Mouse (Mus musculus) left cerebral cortex, postnatal 10 days (tissue): ENCODE measurements around the gene Tmem220. TPM values are rescaled to one million over a fixed set of nuclear protein-coding genes. Genes with fewer than 3 reads are reported as not detected.
A peak's percentile ranks its signal among the peaks of the same experiment; 100 is the strongest.
"Not testable (repeated sequence)": the region's sequence is repeated elsewhere in the genome, so short reads cannot be mapped to it uniquely, and the experiment has no call there.

Source experiments
- DNase-seq, 2 experiments: peaks; one replicate each; pipeline ENCODE4 v3.0.0; 2021 to 2022; ENCODE audit warnings: low spot score in 2 of 2, mixed read lengths in 1 of 2; ENCODE audit errors: extremely low spot score in 1 of 2
- intact Hi-C: fragments of 180-260 bp; cut with DNase I; formaldehyde crosslinking; loops from one replicate; pipeline ENCODE4 v1.15.1; 2025
- total RNA-seq, 2 experiments: library from RNA; stranded (reverse); gene quantifications; 2 replicates each; pipeline ENCODE4 v1.2.3; 2021

Gene Tmem220
- total RNA-seq, 2 experiments from 2014 or later, result 0.43 to 0.51 TPM

DNA sequence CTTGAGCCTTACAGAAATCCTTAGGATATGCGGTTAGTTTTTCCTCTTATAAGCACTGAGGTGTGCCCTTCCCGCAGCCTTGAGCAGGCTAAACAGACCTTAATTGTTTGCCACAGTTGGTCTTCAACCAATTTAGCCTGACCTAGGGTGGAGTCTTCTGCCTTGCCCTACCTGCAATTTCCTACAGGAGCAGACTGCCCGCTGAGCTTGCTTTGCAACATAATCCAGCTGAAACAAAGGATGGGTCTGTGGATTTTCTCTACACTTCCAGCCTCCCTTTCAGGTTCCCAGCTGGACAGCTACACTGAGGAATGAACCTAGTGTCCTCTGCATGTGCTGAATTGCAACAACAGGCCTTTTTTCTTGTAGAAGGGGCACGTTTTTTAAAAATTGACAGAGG, 13.3 kb upstream of the Tmem220 start:
- DNase-seq, result no peak
- intact Hi-C loops, result no loop called here

DNA sequence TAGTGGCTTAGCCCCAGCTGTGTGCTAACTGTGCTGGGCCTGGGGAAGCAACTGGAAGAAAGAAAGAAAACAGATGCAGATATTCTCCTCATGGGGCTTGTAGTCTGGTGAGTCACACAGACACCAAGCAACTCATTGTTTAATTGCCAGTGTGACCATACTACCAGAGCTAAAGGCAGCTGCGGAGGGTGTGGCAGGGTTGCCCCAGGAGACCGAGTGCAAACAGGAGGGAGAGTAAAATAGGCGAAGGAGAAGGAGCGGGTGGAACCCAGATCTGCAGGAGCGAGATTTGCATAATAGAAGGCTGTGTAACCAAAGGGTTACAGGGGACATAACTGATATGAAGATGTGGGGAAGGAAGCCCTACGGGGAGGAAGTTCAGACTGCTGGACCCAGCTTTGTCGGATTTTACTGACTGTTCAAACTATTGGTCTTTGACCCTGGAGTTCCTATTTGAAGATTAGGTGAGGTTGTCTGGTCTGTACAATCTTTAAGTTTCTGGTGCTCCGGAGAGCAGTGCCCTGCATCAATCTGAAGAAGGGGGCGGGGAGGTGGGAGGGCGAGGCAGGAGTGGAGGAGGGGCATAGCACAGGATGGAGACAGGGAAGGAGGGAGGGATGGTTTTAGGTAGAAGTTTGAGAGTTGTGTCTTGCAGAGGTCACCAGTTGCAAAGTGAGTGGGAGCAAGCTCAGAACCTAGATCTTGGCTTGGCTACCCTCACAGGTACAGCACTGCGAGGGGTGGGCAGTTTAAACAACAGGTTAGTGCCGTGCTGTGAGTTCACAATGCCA, 7.0 kb upstream of the Tmem220 start:
- no peak for DNase-seq
- intact Hi-C loops, result no loop called here

DNA sequence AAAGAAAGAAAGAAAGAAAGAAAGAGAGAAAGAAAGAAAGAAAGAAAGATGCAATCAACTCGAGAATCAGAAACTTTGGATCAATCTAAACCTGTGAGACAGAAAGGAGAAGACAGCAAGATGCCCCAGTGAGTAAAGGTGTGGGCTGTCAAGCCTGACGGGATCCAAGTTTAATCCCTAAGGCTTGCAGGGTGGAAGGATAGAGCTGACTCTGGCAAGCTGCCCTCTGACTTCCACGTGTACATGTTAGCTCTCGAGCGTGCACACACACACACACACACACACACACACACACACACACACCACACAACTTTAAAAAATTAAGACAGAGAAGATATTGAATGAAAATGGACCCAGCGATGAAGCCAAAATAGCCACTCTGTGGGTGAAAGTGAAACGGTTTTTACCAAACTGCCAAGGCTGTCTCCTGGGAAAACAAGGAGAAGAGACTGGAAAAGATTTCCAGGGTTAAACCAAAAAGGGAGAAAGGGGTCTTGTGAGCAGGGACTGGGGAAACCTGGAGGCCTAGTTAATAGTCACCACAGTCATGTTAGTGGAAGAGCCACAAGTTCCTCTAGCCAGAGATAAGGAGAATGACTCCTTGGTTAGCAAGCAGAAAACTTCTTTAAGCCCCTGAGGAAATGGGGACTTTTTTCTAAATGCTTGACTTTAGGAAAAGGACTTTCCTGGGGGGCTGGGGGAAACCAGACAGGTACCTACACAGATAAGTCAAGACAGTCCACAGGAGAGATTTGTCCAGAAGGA, 5.1 kb upstream of the Tmem220 start:
- intact Hi-C loops, result loop anchor here (2.0 kb wide), 2 partner anchors 35 to 113 kb away; no protein-coding TSS in a partner anchor
- no peak for DNase-seq

DNA sequence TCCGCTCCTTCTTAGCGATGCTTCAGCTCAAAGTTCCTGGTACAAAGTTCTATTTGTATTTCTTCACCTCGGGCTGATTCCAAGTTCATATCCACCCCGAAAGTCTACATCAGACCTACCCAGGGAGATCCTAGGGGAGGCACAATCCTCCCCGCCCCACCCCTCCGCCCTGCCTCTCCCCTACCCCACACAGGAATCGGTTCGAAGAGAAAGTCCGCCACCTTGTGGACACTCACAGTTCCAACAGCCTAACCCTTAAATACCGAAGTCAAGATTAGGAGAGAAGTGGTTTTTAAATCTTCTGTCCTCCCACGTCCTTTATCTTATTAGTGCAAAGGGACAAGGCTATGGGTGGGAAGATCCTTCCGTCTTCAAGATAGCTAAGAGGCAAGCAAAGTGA, 4.0 kb upstream of the Tmem220 start:
- peak; percentile 27 to 74 for DNase-seq
- intact Hi-C loops, result loop anchor here (2.0 kb wide), 2 partner anchors 36 to 114 kb away; no protein-coding TSS in a partner anchor

DNA sequence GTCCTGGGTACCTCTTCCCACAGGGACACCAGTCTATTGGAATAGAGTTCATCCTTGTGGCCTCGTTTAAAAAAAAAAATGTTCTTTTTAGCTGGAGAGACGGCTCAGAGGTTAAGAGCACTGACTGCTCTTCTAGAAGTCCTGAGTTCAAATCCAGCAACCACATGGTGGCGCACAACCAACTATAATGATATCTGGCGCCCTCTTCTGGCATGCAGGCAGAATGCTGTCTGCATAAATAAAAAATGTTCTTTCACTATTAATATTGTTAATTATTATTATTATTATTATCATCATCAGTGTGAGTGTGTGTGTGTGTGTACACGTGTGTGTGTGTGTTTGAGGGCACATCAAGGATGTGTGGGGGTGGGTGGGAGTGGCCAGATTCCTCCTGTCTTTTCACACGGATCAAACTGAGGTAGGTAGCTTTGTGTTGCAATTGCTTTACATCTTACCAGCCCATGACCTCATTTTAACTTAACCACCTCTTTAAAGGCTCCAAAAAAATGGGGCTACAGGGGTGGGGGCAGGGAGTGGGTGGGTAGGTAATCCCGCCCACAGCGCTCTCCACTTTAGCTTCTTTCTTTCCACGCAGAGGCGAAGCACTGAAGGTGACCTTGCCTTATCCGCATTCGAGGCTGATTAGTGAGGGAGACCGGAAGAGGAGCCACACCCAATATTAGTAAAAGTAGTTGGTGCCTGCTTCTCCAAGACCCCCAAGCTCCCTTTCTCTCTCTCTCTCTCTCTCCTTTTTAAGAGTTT, 2.4 kb upstream of the Tmem220 start:
- no peak for DNase-seq
- intact Hi-C loops, result no loop called here

DNA sequence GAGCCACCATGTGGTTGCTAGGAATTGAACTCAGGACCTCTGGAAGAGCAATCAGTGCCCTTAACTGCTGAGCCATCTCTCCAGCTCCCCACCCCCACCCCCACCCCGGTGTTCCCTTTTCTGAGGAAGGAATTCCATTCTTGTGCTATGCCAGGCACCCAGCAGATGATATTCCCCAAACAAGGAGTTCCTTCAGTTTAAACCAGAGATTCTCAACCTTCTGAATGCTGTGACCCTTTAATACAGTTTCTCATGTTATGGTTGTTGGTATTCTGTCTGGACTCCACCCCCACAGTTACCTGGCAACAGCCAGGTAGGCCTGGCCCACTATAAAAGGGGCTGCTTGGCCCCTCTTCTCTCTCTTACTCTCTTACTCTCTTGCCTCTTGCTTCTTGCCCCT, 1.8 kb upstream of the Tmem220 start:
- DNase-seq, intact Hi-C loops: not testable (repeated sequence)

DNA sequence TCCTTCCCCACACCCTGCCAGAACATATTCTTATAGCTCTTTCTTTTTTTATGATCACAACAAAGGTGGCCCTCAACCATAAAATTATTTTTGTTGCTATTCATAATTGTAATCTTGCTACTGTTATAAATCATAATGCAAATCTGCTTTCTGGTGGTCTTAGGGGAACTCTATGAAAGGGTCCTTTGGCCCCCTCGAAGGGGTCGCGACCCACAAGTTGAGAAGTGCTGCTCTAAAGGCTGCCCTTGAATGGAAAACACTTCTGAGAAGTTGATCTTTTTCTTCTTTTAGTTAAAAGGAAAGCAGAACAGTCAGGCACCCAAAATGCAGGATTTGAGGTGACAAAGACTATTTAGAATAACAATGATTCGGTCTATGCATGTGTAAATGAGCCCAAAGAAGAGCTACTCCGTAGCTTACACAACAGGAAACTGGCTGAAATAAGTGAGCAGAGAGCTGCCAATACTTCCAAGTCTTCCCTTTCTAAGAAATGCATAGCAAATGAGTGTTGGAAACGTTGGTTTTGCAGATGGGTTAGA, 1.1 kb upstream of the Tmem220 start:
- no peak for DNase-seq
- intact Hi-C loops, result loop anchor here (2.0 kb wide), 1 partner anchor 61 kb away; no protein-coding TSS in a partner anchor

DNA sequence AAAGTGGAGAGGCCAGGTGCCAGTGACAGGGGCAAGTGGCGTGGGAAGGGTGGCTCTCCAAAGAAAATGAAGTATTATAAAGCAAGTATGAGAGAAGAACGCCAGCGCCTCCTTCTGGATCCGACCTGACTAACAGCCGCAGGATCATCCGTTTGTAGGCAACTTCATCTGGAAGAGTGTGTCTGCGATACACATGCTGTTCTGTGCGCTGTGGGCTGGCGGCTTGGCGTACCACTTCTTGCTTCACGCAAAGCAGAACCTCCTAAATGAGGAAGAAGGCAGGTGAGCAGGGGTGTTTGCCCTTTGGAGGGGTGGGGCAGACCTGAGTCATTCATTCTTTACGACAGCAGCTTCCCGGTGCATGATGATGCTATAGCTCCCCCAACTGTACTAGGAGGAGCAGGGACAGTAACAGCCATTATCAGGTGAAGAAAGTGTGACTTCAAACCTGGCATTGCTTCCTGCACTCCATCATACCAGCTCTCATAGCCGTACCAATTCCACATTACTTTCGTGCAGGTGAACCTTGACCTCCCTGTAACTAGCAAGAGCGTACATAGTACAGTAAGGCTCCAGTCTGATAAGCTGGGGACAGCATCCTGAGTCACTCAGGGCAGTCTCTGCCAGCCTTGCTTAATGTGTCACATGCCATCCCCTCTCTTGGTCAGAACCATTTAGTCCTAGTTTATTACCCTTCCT, 6.1 kb downstream of the Tmem220 start:
- intact Hi-C loops, result no loop called here

DNA sequence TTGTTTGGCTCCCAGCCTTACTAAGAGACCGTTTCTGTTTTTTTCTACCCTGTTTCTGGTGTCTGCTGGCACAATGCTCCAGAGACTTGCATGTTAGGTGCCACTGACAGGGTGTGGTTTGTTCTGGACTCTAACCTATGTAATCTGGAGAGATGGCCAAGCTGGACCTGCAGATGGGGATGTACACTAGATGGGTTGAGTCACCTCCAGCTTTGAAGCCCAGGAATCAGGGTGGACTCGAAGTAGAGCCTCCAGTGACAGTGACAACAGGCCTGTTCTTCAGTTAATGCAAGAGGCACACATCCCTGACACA, 6.6 kb downstream of the Tmem220 start:
- intact Hi-C loops, result no loop called here

More for the DNA sequence above, 6.1 kb downstream of the Tmem220 start:
- no peak for DNase-seq

DNA sequence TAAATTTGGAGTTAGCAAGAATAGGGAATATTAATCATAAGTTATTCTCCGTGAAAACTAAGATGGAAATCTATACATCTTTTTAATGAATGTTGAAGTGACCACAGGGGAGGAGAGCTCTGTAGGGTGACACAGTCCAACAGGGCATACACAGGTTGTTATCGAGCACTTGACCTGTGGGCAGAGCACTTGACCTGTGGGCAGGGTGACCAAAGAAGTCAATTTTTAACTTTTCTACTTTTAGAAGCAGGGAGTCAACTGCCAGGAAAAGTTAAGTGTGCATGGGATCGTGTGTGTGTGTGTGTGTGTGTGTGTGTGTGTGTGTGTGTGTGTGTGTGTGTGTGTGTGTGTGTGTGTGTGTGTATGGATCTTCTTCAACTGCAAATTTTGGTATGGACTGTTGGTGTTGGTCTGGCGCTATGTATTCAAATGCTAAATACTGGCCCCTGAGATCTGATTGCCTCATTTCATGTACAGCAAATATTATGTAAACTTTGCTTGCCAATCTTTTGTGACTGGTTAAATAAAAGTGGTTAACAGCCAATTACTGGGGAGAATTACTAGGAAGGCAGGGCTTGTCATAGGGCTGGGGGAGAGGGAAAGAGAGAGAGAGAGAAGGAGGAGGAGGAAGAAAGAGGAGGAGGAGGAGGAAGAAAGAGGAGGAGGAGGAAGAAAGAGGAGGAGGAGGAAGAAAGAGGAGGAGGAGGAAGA, 10.0 kb downstream of the Tmem220 start:
- intact Hi-C loops, result no loop called here
- no peak for DNase-seq

More for the DNA sequence above, 6.6 kb downstream of the Tmem220 start:
- no peak for DNase-seq

DNA sequence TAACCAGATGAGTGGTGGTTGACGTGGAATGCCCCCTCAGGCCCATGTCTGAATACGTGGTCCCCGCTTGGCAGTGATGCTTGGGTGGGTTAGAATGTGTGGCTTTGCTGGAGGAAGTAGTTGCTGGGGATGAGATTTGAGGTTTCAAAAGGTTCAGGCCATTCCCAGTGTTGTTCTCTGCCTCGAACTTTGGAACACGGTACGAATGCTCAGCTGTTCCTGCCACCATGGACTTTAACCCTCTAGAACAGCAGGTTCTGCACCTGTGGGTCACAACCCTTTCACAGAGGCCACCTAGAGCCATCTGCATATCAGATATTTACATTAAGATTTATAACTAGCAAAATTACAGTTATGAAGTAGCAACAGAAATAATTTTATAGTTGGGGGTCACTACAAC, 11.3 kb downstream of the Tmem220 start:
- no peak for DNase-seq
- intact Hi-C loops, result no loop called here

DNA sequence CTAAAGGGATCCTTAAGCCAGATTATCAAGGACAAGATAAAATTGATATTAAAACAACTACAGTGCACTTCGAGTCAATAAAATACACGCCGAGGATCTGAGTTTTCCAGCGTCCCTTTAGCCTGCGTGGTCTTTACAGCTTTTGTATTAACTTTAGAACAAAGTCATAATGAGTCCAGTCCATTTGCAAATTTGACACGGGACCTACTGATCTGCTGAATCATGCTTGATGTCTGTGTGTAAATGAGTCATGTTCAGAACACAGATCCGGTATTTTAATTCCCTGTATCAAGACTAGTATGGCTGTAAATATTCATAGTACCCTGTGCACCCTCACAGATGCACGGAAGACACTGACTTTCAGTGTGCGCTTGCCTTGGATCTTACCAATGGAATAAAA, 11.9 kb downstream of the Tmem220 start:
- DNase-seq, result no peak
- intact Hi-C loops, result no loop called here

DNA sequence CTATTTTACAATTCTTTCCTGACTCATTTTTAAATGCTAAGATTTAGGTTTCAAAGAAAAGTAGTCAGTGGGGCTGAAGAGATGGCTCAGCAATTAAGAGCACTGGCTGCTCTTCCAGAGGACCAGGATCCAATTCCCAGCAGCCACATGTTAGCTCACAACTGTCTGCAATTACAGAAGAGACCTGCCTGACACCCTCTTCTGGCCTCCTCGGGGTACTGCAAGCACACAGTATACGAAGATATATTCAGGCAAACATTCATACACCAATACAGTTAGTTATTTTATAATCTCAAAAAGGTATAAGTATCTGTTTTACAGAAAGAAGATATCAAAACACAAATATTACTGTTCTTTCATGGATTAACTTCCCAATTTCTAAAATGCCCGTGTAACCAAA, 14.8 kb downstream of the Tmem220 start:
- no peak for DNase-seq
- intact Hi-C loops, result no loop called here

DNA sequence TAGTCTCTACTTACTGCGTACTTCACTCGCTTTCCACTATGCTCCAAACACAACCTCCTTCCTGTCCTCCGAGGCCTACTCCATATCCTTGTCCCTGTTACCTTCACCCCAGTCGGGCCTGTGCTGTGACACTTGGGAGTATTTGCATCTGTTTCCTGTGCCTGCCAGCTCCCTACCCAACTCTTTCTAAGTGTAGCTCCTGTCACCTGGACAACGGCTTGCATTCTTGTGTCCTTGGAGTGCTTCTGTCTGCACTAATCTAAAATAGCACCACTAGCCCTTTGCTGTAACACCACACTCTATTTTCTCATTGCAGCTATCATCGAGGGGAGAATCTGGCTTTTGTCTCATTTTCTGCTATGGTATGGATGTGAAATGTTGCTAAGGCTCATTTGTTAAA, 15.5 kb downstream of the Tmem220 start:
- no peak for DNase-seq
- intact Hi-C loops, result no loop called here

DNA sequence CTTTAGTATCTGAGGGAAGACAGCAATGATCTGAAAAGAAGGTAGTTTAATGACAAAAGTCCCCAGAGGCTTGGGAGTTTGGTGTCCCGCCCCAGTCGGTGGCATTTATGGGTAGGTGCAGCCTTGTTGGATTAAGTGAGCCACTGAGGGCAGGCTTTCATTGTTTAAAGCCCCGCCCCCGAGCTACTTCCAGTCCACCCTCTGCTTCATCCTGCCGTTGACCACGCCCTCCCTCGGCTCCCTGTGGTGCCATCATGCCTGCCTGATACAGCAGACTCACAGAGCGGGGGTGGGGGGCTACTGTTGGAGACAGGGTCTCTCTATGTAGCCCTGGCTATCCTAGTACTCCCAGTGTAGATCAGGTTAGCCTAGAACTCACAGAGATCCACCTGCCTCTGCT, 18.1 kb downstream of the Tmem220 start:
- intact Hi-C loops, result no loop called here
- DNase-seq, result peak in 1 of 2 experiments; percentile 52

DNA sequence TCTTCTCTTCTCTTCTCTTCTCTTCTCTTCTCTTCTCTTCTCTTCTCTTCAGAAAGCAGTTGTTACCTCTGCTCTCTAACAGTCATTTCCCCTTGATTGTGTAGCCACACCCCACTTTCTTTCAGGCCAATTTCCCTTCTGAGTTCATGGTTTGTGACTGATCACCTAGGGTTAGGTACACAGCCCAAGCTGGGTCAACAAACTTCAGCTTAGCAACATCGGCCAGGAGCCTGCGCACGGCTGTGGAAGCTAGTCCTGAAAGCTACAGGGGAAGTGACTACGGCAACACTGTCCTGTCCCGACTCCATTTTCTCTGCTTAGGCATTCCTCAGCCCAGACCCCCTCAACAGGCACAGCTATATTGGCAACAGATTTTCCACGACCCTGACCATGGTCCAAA, 20.0 kb downstream of the Tmem220 start:
- intact Hi-C loops, result no loop called here
- no peak for DNase-seq

DNA sequence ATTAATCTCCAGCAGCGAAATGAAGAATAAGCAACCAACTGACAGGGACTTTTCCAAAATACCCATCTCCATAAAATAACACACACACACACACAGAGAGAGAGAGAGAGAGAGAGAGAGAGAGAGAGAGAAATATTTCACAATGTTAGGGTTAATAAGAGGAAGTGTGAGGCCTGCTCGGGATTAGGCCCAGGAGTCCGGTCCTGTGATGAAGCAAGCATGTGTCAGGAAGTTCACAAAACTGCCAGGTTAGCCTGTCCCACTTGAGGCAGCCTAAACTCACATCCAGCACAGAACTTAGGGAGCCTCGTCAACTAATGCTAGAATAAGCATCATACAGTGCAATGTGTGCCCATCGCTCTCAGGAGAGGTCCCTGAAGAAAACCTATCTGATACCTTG, 22.2 kb downstream of the Tmem220 start:
- intact Hi-C loops, result no loop called here
- DNase-seq, result no peak

DNA sequence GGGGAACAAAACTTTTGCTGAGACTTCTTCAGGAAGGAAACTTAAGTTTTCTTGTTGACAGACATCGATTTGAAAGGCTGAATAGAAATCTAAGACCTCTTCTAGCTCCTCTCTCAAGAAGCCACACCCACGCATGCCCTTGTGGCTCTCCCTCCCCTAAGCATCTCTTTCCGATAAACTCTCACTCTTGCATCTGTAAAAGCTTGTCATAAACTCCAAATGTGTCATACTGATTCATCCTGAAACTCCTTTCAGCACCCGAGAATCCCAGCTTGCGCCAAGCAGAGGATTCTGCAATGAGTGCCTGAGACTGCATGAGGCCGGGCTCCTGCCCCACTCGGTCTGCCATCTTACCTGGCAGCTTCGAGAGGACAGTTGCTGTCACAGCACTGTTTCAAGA, 23.5 kb downstream of the Tmem220 start:
- intact Hi-C loops, result no loop called here

More for the DNA sequence above, 23.5 kb downstream of the Tmem220 start:
- no peak for DNase-seq
